Mouse (Mus musculus): ENCODE data around the gene Xlr4b. TPM values are rescaled to one million over a fixed set of nuclear protein-coding genes. Genes with fewer than 3 reads are reported as not detected.

Gene Xlr4b
- polyA plus RNA-seq (2017; shearing (Covaris generic)), result 160 TPM

GRCm38 (mm10) chrX:73213819-73214564 lies at the start of gene Xlr4b:
Gene Xlr4b, plus strand, starts transcription at chrX:73214333.

DNA sequence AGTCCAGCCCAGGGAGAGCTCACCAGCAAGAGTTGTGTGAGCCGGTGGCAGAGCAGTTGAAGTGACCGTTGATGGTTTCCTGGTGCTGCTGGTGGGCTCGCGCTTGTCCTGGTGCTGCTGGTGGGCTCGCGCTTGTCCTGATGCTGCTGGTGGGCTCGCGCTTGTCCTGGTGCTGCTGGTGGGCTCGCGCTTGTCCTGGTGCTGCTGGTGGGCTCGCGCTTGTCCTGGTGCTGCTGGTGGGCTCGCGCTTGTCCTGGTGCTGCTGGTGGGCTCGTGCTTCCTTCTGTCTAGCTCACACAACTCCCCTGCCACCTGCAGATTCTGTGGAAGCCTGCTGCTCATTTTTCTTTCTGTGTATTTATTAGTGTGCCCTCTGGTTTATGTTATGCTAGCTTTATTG lies 37.2 kb upstream of the Xlr4b start, which contains the start of gene Spin2d:
Gene Spin2d (minus strand): TSS at position 101 of the 400 bp plus-strand sequence.

DNA sequence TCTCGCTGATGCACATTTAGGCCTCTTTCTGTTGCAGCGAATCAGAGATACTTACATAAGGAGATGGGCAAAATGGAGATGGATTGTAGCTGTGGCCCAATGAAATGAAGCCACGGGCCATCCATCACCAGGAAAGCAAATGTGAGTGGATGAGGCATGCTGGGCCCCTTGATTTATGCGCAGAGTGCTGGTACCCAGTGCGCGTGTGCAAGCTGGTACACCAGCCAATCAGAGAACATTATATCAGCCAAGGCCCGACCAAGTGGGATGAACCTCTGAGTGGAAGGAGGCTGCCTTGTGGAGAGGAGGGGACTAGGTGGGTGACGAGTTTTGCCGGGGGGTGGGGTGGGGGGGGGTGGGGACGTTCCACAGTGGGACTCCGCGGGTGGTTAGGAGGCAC lies 22.2 kb upstream of the Xlr4b start, which contains the start of gene Xlr3b:
Gene Xlr3b (plus strand): TSS at position 274 of the 400 bp plus-strand sequence.

GRCm38 (mm10) chrX:73227914-73228605 lies 13.9 kb downstream of the Xlr4b start, which contains the start of gene F8a:
Gene F8a, plus strand, starts transcription at chrX:73228291.

GRCm38 (mm10) chrX:73242821-73243325 lies 28.7 kb downstream of the Xlr4b start, which contains the start of gene Xlr4c:
Gene Xlr4c, minus strand, starts transcription at chrX:73243130.

DNA sequence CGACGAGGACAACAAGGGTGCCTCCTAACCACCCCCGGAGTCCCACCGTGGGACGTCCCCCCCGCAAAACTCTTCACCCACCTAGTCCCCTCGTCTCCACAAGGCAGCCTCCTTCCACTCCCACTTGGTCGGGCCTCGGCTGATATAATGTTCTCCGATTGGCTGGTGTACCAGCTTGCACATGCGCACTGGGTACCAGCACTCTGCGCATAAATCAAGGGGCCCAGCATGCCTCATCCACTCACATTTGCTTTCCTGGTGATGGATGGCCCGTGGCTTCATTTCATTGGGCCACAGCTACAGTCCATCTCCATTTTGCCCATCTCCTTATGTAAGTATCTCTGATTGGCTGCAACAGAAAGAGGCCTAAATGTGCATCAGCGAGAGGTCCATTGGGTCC lies 51.1 kb downstream of the Xlr4b start, which contains the start of gene Xlr3c:
Gene Xlr3c (minus strand): TSS at position 121 of the 400 bp plus-strand sequence.

Other genes with a start within 250 kb of the Xlr4b start
- gene Zfp185, start 227.0 kb upstream of the Xlr4b start, polyA plus RNA-seq (2017; shearing (Covaris generic)), result 0.07 TPM
- gene Pnma5, start 177.2 kb upstream of the Xlr4b start, polyA plus RNA-seq (2017; shearing (Covaris generic)), result not detected
- not detected for gene Pnma3, start 149.5 kb upstream of the Xlr4b start, polyA plus RNA-seq (2017; shearing (Covaris generic))
- gene Xlr4a, start 131.9 kb upstream of the Xlr4b start, polyA plus RNA-seq (2017; shearing (Covaris generic)), result 118 TPM
- 1.1 TPM for gene Xlr3a, start 117.2 kb upstream of the Xlr4b start, polyA plus RNA-seq (2017; shearing (Covaris generic))
- gene Gm14685, start 97.3 kb upstream of the Xlr4b start, polyA plus RNA-seq (2017; shearing (Covaris generic)), result 0.11 TPM
- gene Xlr5b, start 65.5 kb upstream of the Xlr4b start, polyA plus RNA-seq (2017; shearing (Covaris generic)), result not detected
- 0.20 TPM for gene DXBay18, start 64.9 kb upstream of the Xlr4b start, polyA plus RNA-seq (2017; shearing (Covaris generic))
- gene Spin2d, start 37.3 kb upstream of the Xlr4b start, polyA plus RNA-seq (2017; shearing (Covaris generic)), result not detected
- gene Xlr3b, start 22.1 kb upstream of the Xlr4b start, polyA plus RNA-seq (2017; shearing (Covaris generic)), result 13.7 TPM
- gene F8a, start 14.0 kb downstream of the Xlr4b start, polyA plus RNA-seq (2017; shearing (Covaris generic)), result 2.7 TPM
- 113 TPM for gene Xlr4c, start 28.8 kb downstream of the Xlr4b start, polyA plus RNA-seq (2017; shearing (Covaris generic))
- not detected for gene Xlr3c, start 51.1 kb downstream of the Xlr4b start, polyA plus RNA-seq (2017; shearing (Covaris generic))
- not detected for gene Xlr5a, start 78.6 kb downstream of the Xlr4b start, polyA plus RNA-seq (2017; shearing (Covaris generic))
- not detected for gene Xlr5c, start 78.6 kb downstream of the Xlr4b start, polyA plus RNA-seq (2017; shearing (Covaris generic))
- not detected for gene Gm45015, start 122.5 kb downstream of the Xlr4b start, polyA plus RNA-seq (2017; shearing (Covaris generic))
- gene Zfp275, start 128.3 kb downstream of the Xlr4b start, polyA plus RNA-seq (2017; shearing (Covaris generic)), result 21.8 TPM
- gene Gm18336, start 184.4 kb downstream of the Xlr4b start, polyA plus RNA-seq (2017; shearing (Covaris generic)), result not detected
- 0.24 TPM for gene Zfp92, start 196.8 kb downstream of the Xlr4b start, polyA plus RNA-seq (2017; shearing (Covaris generic))
- gene Trex2, start 221.0 kb downstream of the Xlr4b start, polyA plus RNA-seq (2017; shearing (Covaris generic)), result not detected
- 33.2 TPM for gene Haus7, start 244.7 kb downstream of the Xlr4b start, polyA plus RNA-seq (2017; shearing (Covaris generic))